Mouse (Mus musculus) spleen, adult 2 months (tissue): Measurements from ENCODE around the gene Slit3. TPM values are rescaled to one million over a fixed set of nuclear protein-coding genes. Genes with fewer than 3 reads are reported as not detected.

Source experiments
- DNase-seq, 2 experiments: peaks; one replicate each; pipeline versions ENCODE4 v3.0.0 to v3.0.0-alpha.2; 2012 to 2021; ENCODE audit warnings: low spot score in 2 of 2, low read depth in 1 of 2
- H3K27ac ChIP-seq: fragments of 200-500 bp; 2 replicates; pipeline ENCODE4 v1.5.1; 2012; ENCODE audit warnings: low read length, inconsistent platforms; ENCODE audit not compliant: insufficient read depth
- H3K27me3 ChIP-seq: fragments of 200-500 bp; 2 replicates; pipeline ENCODE4 v1.6.1; 2012; ENCODE audit warnings: mild to moderate bottlenecking, moderate library complexity, low read length, inconsistent platforms; ENCODE audit not compliant: control insufficient read depth, insufficient read depth
- H3K36me3 ChIP-seq: fragments of 200-500 bp; 2 replicates; pipeline ENCODE4 v1.6.1; 2012; ENCODE audit warnings: mild to moderate bottlenecking, low read length, inconsistent platforms; ENCODE audit not compliant: control insufficient read depth, insufficient read depth
- H3K4me1 ChIP-seq: fragments of 200-500 bp; 2 replicates; pipeline ENCODE4 v1.6.1; 2011; ENCODE audit warnings: inconsistent platforms; ENCODE audit not compliant: control insufficient read depth, insufficient read depth, insufficient read length
- H3K4me3 ChIP-seq: fragments of 200-500 bp; 2 replicates; pipeline ENCODE4 v1.5.1; 2011; ENCODE audit warnings: mild to moderate bottlenecking, inconsistent platforms; ENCODE audit not compliant: insufficient read depth, insufficient read length; ENCODE audit errors: extremely low read depth
- CTCF ChIP-seq: fragments of 200-500 bp; IDR thresholded peaks from 2 replicates; pipeline ENCODE4 v1.5.1; 2011; ENCODE audit warnings: mild to moderate bottlenecking, inconsistent platforms; ENCODE audit not compliant: insufficient read depth, insufficient read length, insufficient replicate concordance; ENCODE audit errors: extremely low read depth
- POLR2A ChIP-seq: fragments of 200-500 bp; IDR thresholded peaks from 2 replicates; pipeline ENCODE4 v1.6.1; 2011; ENCODE audit warnings: low read depth, low read length, inconsistent platforms
- WGBS: fragments of 180-500 bp; shearing (Covaris S2); methylation state at CpG from one replicate; pipeline ENCODE4 v1.1.7; 2018; 5-methylcytosine and 5-hydroxymethylcytosine counted together
- polyA plus RNA-seq: library from polyadenylated mRNA; depleted of rRNA; stranded (reverse); fragments of >200 nt; gene quantifications from 2 replicates; pipeline ENCODE4 v1.2.3, GENCODE M21; 2012

The Slit3 gene
- polyA plus RNA-seq, 1 experiment: 6.6 TPM

- Histone ChIP-seq H3K4me3 (no peak overlapping the region), H3K4me1 (no peaks in the 10 kb centered on the region), H3K27me3 (no peaks in the 10 kb centered on the region), H3K27ac (no peak overlapping the region), H3K36me3 (no peaks in the 10 kb centered on the region)
- no peak for TF ChIP-seq POLR2A
- TF ChIP-seq CTCF: no peak
- 19% methylated on average over 4 of the region's 4 CpGs for WGBS
- DNase-seq: no peak
Measured at GRCm38 (mm10) chr11:35512686-35513085, 391.7 kb downstream of the Slit3 start.

- Histone ChIP-seq H3K36me3 (no peaks in the 10 kb centered on the region), H3K4me1 (no peaks in the 10 kb centered on the region), H3K4me3 (no peak overlapping the region), H3K27ac (no peak overlapping the region), H3K27me3 (no peaks in the 10 kb centered on the region)
- 84% methylated on average over 6 of the region's 6 CpGs for WGBS
- TF ChIP-seq CTCF (no peak), POLR2A (no peak)
- no peak for DNase-seq
Measured at GRCm38 (mm10) chr11:35513343-35513742, 392.3 kb downstream of the Slit3 start.

DNA sequence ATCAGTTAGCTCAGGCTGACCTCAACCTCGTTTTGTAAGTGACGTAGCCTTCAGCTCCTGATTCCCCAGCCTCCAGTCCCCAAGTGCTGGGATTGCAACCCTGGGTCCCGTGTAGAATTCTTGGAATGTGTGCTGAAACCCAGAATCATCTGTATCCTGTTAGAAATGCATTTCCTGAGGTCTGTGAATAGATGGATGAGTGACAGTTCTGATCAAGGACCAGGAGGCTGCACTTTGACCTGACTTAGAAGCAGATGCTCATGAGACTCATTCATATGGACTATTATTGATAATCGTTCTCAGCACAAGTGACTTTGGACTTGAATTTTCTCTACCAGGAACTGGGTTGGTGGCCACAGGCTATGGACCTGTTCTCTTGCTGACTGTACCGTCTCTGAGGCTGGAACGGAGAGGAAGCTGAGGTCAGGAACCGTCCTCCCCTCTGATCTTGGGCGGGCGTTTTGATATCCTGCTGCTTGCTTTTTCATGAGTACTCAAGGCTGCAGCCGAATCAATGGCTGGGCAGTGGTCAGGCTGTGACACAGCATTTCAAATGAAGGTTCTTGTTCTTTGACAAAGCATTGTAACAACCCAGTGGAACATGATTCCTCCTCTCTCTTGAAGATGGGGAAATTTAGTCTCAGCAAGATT is 401.9 kb downstream of the Slit3 start:
- no peak for DNase-seq
- Histone ChIP-seq H3K27me3 (no peaks in the 10 kb centered on the region), H3K4me1 (no peaks in the 10 kb centered on the region), H3K27ac (no peak overlapping the region), H3K4me3 (no peak overlapping the region), H3K36me3 (no peaks in the 10 kb centered on the region)
- TF ChIP-seq POLR2A (no peak), CTCF (no peak)
- WGBS: 25% methylated on average over 10 of the region's 10 CpGs

DNA sequence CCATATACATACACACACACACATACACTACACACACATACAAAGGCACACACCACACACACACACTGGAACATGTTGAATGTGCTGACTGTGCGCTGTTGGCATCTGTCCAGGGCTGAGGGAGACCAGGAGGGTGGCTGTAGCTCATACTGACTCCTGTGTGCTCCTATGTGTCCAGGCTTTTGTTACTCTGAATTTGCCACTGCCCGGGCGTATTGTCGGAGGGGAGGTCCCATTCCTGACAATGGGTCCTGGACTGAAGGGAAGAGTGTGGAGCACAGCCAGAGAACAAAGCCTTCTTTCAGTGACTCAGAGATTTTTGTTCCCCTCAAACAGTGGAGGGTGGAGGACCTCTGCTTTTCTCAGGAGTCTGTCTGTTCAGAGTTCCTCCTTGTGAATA is 402.7 kb downstream of the Slit3 start:
- Histone ChIP-seq H3K27ac (no peak overlapping the region), H3K4me1 (no peaks in the 10 kb centered on the region), H3K4me3 (no peak overlapping the region), H3K36me3 (no peaks in the 10 kb centered on the region), H3K27me3 (no peaks in the 10 kb centered on the region)
- TF ChIP-seq POLR2A (no peak), CTCF (no peak)
- 80% methylated on average over 4 of the region's 4 CpGs for WGBS
- DNase-seq: no peak

DNA sequence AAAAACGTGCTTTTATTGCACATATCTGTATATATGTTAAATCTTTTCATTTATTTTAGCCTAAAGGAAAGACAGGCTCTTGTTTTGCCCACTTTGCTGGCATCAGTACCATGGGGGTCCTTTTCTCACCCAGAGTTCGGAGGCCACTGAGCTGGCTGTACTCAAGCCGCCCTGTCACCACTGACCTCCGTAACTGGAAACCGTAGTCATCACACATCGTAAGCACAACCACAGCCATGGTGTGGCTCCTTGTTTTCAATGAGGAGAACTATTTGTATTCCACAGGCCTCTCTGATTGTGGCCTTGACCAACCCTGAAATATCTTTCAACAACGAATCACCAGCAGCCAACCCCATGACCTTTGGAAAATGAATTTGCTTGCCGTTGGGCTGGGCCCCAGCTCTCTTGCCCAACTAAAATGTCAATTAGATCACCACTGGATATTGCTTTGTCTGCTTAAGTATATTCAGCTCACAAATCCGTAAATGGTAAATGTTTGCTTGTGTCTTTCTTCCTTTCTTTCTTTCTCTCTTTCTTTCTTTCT is 405.3 kb downstream of the Slit3 start:
- Histone ChIP-seq H3K27me3 (no peaks in the 10 kb centered on the region), H3K4me3 (no peak overlapping the region), H3K4me1 (no peaks in the 10 kb centered on the region), H3K27ac (no peak overlapping the region), H3K36me3 (no peaks in the 10 kb centered on the region)
- TF ChIP-seq POLR2A (no peak), CTCF (no peak)
- WGBS: 92% methylated on average over 9 of the region's 9 CpGs
- no peak for DNase-seq

DNA sequence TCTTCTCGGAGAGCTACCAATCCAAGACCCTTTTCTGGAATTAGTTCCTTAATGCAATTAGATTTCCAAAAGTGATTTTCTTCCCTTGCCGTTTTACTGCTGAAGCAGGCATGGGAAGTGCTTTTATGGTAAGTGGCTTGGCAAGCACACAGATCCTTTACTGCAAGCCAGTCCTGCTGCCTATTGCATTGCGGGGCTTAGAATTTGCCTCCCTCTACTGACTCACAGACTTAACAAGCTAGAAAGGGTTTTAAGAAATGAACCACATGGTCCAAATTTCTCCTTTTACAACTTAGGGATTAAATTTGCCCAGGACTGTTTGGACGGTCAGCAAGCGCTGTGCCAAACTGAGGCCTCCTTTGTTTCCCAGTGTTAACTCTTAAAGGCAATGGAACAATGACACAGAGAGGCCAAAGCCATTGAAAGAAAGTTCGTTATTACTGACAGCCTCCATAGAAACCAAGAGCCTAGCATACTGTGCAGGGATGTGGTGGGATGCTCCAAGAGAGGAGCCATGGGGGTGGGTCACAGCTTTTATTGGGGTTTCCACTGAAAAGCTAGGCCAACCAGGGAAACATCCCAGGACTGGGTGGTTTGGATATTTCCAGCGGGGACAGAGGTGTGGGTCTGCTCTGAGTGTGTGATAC is 406.9 kb downstream of the Slit3 start:
- DNase-seq: no peak
- 86% methylated on average over 7 of the region's 7 CpGs for WGBS
- Histone ChIP-seq H3K36me3 (no peaks in the 10 kb centered on the region), H3K4me1 (no peaks in the 10 kb centered on the region), H3K27ac (no peak overlapping the region), H3K27me3 (no peaks in the 10 kb centered on the region), H3K4me3 (no peak overlapping the region)
- no peak for TF ChIP-seq CTCF
- TF ChIP-seq POLR2A: no peak

GRCm38 (mm10) chr11:35535027-35535426 is 414.0 kb downstream of the Slit3 start:
- H3K36me3 ChIP-seq: no peaks in the 10 kb centered on the region
- WGBS: 81% methylated on average over 6 of the region's 6 CpGs
- H3K27me3 ChIP-seq: no peaks in the 10 kb centered on the region
- DNase-seq: no peak
- no peaks in the 10 kb centered on the region for H3K4me1 ChIP-seq
- H3K4me3 ChIP-seq: no peak overlapping the region
- TF ChIP-seq CTCF (no peak), POLR2A (no peak)
- H3K27ac ChIP-seq: no peak overlapping the region
